Mouse (Mus musculus): ENCODE data around the gene Gm10486. TPM values are rescaled to one million over a fixed set of nuclear protein-coding genes. Genes with fewer than 3 reads are reported as not detected.
"Not testable (repeated sequence)": the region's sequence is repeated elsewhere in the genome, so short reads cannot be mapped to it uniquely, and the experiment has no call there.

Gm10486 gene
- not detected in 2 replicates for polyA plus RNA-seq (2014; fragmentation: Nextera tagmentation; extraction: Ambion mirVana)

DNA sequence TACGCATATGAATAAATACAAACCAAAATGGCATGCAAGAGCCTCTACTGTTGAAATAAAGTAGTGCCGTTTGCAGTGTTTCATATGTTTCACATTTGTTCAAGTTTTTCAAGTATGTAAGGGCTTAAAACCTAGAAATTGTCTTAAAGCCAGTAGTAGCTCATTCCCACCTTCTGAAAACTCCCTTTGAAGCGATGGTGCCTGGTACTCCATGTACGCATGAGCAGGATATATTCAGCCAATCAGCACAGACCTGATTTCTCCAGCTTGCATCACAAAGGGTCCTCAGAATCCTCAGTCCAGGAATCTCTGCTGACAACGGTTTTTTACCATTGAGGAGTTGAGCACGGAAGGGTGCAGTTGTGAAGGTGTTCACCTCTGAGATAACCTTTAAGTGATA, at the start of gene Gm10486:
Gm10486 (plus strand) TSS at position 301 of the 400 bp plus-strand sequence.
- not testable (repeated sequence) for H3K9me3 ChIP-seq (ENCODE audit: control insufficient read depth, low read length); H3K36me3 ChIP-seq (ENCODE audit: control insufficient read depth, insufficient read depth, low read length); H3K4me3 ChIP-seq (ENCODE audit: low read depth, low read length); ATAC-seq (ENCODE audit: insufficient read depth, low FRiP score, low TSS enrichment); H3K27ac ChIP-seq (ENCODE audit: low read depth, low read length); H3K27me3 ChIP-seq (ENCODE audit: control insufficient read depth, insufficient read depth, low read length); H3K4me1 ChIP-seq (ENCODE audit: control insufficient read depth, insufficient read depth, low read length); H3K4me2 ChIP-seq (ENCODE audit: low read depth); DNase-seq (ENCODE audit: low spot score); H3K9ac ChIP-seq (ENCODE audit: low read length)
- no CpG with 5 or more reads among the region's 6 CpGs for WGBS
